Mouse (Mus musculus) intestine, postnatal 0 days (tissue): ENCODE measurements around the gene Glp1r. TPM values are rescaled to one million over a fixed set of nuclear protein-coding genes. Genes with fewer than 3 reads are reported as not detected.

Experiments
- ATAC-seq: fragments of 200-750 bp; cut with Nextera tagmentation; 2 replicates; pipeline ENCODE4 v1.8.0; 2017; ENCODE audit warnings: mild to moderate bottlenecking, moderate TSS enrichment, moderate library complexity
- H3K27ac ChIP-seq: fragments of 300-500 bp; sonication (generic); 2 replicates; pipeline ENCODE4 v1.5.1; 2014; ENCODE audit warnings: mild to moderate bottlenecking, low read depth, low read length, moderate library complexity
- H3K27me3 ChIP-seq: fragments of 300-500 bp; sonication (generic); replicated peaks from 2 replicates; pipeline ENCODE4 v1.6.1; 2014; ENCODE audit warnings: low read length, mixed read lengths; ENCODE audit not compliant: control insufficient read depth, insufficient read depth
- H3K36me3 ChIP-seq: fragments of 300-500 bp; sonication (generic); 2 replicates; pipeline ENCODE4 v1.6.1; 2014; ENCODE audit warnings: mild to moderate bottlenecking, moderate library complexity; ENCODE audit not compliant: control insufficient read depth, insufficient read depth
- H3K4me1 ChIP-seq: fragments of 300-500 bp; sonication (generic); replicated peaks from 2 replicates; pipeline ENCODE4 v1.6.1; 2014; ENCODE audit warnings: antibody characterized with exemption, low read length, mixed read lengths; ENCODE audit not compliant: control insufficient read depth, insufficient read depth
- H3K4me2 ChIP-seq: fragments of 300-500 bp; sonication (generic); replicated peaks from 2 replicates; pipeline ENCODE4 v1.6.1; 2014; ENCODE audit warnings: low read depth, mild to moderate bottlenecking, moderate library complexity
- H3K4me3 ChIP-seq: fragments of 300-500 bp; sonication (generic); 2 replicates; pipeline ENCODE4 v1.5.1; 2014; ENCODE audit warnings: low read depth, low read length
- H3K9ac ChIP-seq: fragments of 300-500 bp; sonication (generic); 2 replicates; pipeline ENCODE4 v1.6.1; 2014; ENCODE audit warnings: mild to moderate bottlenecking, low read depth, low read length
- H3K9me3 ChIP-seq: fragments of 300-500 bp; sonication (generic); 2 replicates; pipeline ENCODE4 v1.6.1; 2016; ENCODE audit warnings: mixed run types; ENCODE audit not compliant: control insufficient read depth
- CTCF ChIP-seq: sonication (generic); IDR thresholded peaks from 2 replicates; pipeline ENCODE4 v1.5.1; 2016; ENCODE audit warnings: low read depth, mild to moderate bottlenecking, control low read depth, antibody characterized with exemption, moderate library complexity
- WGBS: fragments of 180-500 bp; shearing (Covaris S2); extraction: QIAGEN DNeasy Blood & Tissue Kit; methylation state at CpG from one replicate; pipeline ENCODE4 v1.1.7; 2014; 5-methylcytosine and 5-hydroxymethylcytosine counted together
- microRNA-seq: library from miRNA; unstranded; fragments of <30 nt; microRNA quantifications from one replicate; pipeline ENCODE4, GENCODE M21; 2016
- polyA plus RNA-seq: library from polyadenylated mRNA; unstranded; fragments of >200 nt; fragmentation: Nextera tagmentation; extraction: Ambion mirVana; gene quantifications from 2 replicates; pipeline ENCODE4 v1.2.1, GENCODE M21; 2015

The Glp1r gene
- polyA plus RNA-seq, 1 experiment from 2014 or later, result 0.63 TPM

DNA sequence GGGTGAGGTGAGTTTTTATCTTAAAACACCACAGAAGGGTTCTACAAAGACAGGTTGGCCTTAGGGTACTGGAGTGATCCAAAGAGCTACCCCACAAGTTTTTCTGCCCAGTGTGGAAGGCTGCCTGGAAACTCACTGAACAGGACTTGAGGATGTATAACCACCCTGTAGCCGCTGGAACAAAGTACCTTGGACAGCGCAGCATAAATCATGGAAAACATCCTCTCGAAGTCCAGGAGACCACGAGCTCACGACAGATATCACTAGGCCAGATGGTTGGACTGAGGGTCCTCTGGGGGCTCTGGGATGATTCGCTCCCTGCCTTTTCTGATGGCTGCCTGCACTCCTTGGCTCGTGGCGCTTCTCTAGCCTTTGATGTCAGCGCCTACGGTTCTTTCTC, 76.9 kb downstream of the Glp1r start:
- Histone ChIP-seq H3K27ac (no peak overlapping the region), H3K27me3 (no peaks in the 10 kb centered on the region), H3K36me3 (no peaks in the 10 kb centered on the region), H3K4me3 (no peak overlapping the region), H3K4me2 (no peak overlapping the region), H3K9ac (no peak overlapping the region), H3K4me1 (no peaks in the 10 kb centered on the region), H3K9me3 (no peaks in the 10 kb centered on the region)
- ATAC-seq, result no peak
- no peak for TF ChIP-seq CTCF
- WGBS, result 63% methylated on average over 10 of the region's 10 CpGs

DNA sequence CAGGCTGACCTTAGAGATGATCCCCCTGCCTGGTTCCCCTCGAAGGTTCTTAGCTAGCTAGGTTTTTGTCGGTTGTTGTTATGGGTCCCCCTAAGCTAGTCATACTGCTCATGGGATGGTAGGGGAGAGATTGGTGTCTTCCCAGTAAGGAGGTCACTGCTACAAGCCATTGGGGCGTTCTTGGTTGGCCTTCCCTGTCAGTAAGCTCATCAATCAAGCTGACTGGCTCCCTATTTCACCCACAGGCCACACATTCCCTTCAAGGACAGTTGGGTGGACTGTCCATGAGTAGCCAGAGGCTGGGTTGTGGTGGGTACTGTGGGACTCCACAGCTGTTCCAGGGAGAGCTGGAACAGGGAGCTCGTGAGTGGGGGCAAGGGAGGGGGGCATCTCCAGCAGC, 81.9 kb downstream of the Glp1r start:
- Histone ChIP-seq H3K27ac (no peak overlapping the region), H3K4me1 (no peaks in the 10 kb centered on the region), H3K4me3 (no peak overlapping the region), H3K4me2 (no peak overlapping the region), H3K9me3 (no peaks in the 10 kb centered on the region), H3K27me3 (no peaks in the 10 kb centered on the region), H3K36me3 (no peaks in the 10 kb centered on the region), H3K9ac (no peak overlapping the region)
- 66% methylated on average over 4 of the region's 4 CpGs for WGBS
- ATAC-seq, result no peak
- no peak for TF ChIP-seq CTCF

DNA sequence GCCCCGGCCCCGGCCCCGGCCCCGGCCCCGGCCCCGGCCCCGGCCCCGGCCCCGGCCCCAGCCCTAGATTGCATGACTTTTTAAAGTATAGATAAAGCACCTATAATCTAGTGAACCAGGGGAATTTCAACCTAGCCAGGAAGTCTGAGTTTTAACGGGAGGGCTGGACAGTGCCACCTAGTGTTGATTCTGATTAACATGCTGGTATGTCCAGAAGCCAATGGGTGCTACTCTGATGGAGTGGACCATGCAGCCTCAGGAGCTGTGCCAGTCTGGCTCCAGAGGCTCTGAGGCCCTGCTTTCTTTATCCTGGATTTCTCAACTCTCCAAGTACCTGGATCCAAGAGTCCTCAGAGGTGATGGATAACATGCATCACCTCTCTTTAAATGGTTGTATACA, 88.6 kb downstream of the Glp1r start:
- no peak for ATAC-seq
- no peak overlapping the region for H3K4me3 ChIP-seq
- peak; percentile 79 for TF ChIP-seq CTCF
- H3K4me2 ChIP-seq, result no peak overlapping the region
- H3K27me3 ChIP-seq, result no peaks in the 10 kb centered on the region
- no peak overlapping the region for H3K9ac ChIP-seq
- H3K9me3 ChIP-seq, result no peaks in the 10 kb centered on the region
- no peaks in the 10 kb centered on the region for H3K36me3 ChIP-seq
- WGBS, result 55% methylated on average over 10 of the region's 10 CpGs
- H3K27ac ChIP-seq, result no peak overlapping the region
- no peaks in the 10 kb centered on the region for H3K4me1 ChIP-seq

Small RNA genes within 50 kb of the gene (microRNA-seq; reads per million reads assigned to microRNA genes)
- not detected for gene Gm24026

Other genes starting within 250 kb of the Glp1r start
- 0.04 TPM in 1 of 2 replicates, not detected in the other for gene Umodl1, start 52.8 kb downstream of the Glp1r start, polyA plus RNA-seq
- 3.3 and 3.4 TPM in 2 replicates for gene Abcg1, start 155.9 kb downstream of the Glp1r start, polyA plus RNA-seq
- 2,043 and 2,206 TPM in 2 replicates for gene Tff3, start 227.8 kb downstream of the Glp1r start, polyA plus RNA-seq
- 116 and 203 TPM in 2 replicates for gene Tff2, start 242.5 kb downstream of the Glp1r start, polyA plus RNA-seq